Mouse (Mus musculus) heart, adult 2 months (tissue): ENCODE measurements around the gene Slc22a15.

Source experiments
- CTCF ChIP-seq: fragments of 200-600 bp; IDR thresholded peaks from 2 replicates; pipeline ENCODE4 v1.8.1; 2022; ENCODE audit warnings: antibody characterized with exemption, mild to moderate bottlenecking, moderate library complexity
- EP300 ChIP-seq: fragments of 200-500 bp; IDR thresholded peaks from 2 replicates; pipeline ENCODE4 v1.6.1; 2011; ENCODE audit warnings: low read depth, low read length, control low read depth; ENCODE audit not compliant: insufficient read depth
- POLR2A ChIP-seq: fragments of 200-500 bp; IDR thresholded peaks from 2 replicates; pipeline ENCODE4 v1.6.1; 2011; ENCODE audit warnings: mild to moderate bottlenecking, low read depth, low read length, control low read depth; ENCODE audit not compliant: insufficient read depth

GRCm38 (mm10) chr3:101904776-101905175 lies 19.5 kb downstream of the Slc22a15 start:
- no peak for TF ChIP-seq CTCF
- TF ChIP-seq POLR2A: no peak
- no peak for TF ChIP-seq EP300
